Mouse (Mus musculus) mesoderm, embryonic 11.5 days (tissue): ENCODE measurements at regions not wholly inside any gene's neighbourhood (a gene's known extent, or its start where the extent isn't known, plus 50 kb on each side); places are given as distances from the start of the nearest gene placed in this dataset.

Experiments
- DNase-seq: peaks from one replicate; pipeline ENCODE4 v3.0.0-alpha.2; 2012; ENCODE audit warnings: low read depth, low spot score

DNA sequence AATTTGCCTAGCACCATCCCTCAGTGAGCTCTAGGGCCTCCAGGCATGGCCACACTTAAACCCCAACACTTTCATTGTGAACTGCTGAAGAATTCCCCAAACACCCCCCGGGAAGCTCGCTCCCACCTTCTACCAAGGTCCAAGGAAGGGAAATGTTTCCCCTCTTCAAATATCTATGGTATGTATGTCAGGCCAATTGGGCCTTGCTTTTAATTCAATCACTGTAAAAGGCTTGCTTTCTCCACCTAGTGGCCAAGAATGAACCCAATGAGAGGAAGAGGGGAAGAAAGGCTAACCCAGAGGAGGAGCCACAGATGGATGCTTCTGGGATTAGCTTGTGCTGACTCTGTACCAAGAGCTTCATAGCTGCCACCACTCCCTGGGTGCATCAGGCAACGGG lies 336.3 kb upstream of the Tgfbr2 start:
- peak; percentile 26 for DNase-seq

DNA sequence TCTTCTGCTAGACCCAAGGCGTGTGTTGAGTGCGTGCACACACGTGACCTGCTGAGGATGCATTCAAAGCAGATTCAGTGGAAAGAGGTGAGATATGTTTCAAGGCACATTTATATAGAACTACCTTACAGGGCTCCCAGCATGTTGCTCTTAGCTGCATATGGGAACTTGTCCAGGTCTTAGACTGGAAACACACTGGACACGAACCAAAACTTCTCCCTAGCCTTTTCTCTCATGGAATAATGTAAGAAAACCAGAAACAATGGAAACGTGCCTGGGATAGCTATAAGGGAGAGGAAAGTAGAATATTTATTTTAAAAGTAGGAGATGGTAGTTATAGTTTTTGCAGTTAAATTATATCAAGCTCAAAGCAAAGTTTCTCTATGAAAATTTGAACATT lies 332.6 kb upstream of the Tgfbr2 start:
- no peak for DNase-seq

DNA sequence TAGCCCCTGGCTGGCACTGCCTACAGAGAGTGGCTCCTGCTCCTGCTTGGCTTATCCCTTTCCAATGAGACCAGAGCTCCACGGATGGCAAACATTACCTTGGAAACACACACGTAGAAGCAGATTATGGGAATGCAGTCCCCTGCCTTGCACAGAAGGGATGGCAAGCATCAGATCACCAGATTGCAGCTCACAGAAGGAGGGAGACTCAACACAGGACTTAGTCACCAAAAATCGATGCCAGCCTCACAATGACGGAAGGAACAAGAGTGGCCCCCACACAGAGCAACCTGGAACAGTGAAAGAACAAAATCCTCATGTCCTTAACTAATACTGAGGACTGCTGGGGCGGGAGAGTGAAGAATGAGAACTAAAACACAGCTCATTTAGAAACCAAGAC lies 327.7 kb upstream of the Tgfbr2 start:
- DNase-seq = no peak

DNA sequence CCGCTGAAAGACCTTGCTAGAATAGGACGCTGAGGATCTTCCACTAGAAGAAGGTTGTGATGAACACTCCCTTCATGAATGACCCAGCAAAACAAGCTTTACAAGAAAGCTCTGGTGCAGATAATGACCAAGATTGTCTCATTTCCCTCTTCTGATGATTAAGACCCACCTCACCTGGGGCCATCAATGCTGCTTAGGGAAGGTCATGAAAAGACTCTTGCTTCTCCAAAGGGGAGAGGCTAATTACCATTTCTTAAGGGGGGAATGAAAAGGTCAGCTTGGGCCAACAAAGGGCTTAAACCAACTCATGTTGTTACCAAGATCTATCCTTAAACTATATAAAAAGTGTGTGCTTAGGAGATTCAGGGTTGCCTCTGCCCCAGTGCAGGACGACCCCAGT lies 325.8 kb upstream of the Tgfbr2 start:
- DNase-seq = no peak

DNA sequence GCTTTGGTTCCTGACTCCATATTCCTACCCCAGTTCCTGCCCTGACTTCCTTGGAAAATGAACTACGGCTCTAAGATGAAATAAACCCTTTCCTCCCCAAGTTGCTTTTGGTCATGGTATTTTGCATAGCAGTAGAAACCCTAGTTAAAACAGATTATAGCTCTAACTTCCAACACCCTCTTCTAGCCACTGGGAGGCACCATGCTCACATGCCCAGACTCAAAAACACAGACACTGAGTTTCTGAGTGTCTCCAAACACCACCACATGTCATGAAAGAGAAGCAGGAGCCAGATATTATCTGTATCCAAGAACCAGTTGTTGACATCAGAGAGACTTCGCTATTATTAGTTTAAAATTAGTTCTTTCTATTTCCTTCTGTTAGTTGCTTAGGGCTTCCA lies 316.1 kb upstream of the Tgfbr2 start:
- DNase-seq = no peak

DNA sequence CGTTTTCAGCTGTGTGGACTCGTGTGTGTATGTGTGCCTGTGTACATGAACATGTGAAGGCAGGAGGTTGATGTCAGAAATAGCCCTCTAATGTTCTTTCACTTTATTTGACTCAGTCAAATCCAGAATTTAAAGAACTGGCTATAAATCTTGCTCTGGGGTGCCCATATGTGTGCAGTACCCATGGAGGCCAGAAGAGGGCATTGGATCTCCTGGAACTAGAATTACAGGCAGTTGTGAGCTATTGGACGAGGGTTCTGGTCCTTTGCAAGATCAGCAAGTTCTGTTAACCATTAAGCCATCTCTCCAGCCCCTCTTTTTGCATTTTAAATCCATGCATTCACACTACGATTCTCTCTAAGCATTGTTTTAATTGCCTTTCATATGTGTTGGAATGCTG lies 314.6 kb upstream of the Tgfbr2 start:
- peak; percentile 12 for DNase-seq

DNA sequence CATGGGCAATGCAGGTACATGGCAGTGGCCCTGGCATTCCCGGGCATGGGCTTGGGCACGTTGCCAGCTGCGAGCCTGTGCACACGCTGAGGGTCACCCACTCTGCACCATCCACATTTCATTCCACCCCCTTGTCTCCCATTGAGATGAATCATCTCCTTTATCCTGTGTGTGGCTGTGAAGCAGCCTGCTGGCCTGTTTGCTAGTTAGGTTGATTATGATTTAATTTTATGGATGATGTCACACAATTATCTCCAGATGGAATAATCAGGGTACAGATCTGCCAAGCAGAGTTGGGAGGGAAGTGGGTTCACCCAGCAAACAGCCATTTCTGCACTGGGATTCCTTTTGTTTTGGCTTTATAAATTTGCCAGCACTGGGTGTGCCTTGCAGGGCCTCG lies 314.1 kb upstream of the Tgfbr2 start:
- DNase-seq = no peak

DNA sequence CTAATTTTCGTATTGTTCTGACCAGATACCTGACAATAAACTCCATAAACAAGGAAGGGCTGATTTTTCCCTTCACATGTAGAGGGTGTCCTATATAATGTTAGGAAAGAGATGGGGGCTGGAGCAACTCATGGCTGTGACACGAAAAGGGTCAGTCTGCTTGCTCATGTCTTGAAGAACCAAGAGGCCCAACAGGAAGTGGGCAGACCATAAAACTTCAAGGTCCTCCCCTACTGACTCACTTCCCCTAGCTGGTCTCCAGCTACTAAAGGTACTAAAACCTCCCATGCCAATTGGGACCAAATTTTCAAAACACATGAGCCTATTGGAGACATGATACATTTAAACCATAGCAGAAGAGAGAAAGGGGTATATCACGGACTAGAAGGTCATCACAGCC lies 302.1 kb upstream of the Tgfbr2 start:
- DNase-seq = no peak

DNA sequence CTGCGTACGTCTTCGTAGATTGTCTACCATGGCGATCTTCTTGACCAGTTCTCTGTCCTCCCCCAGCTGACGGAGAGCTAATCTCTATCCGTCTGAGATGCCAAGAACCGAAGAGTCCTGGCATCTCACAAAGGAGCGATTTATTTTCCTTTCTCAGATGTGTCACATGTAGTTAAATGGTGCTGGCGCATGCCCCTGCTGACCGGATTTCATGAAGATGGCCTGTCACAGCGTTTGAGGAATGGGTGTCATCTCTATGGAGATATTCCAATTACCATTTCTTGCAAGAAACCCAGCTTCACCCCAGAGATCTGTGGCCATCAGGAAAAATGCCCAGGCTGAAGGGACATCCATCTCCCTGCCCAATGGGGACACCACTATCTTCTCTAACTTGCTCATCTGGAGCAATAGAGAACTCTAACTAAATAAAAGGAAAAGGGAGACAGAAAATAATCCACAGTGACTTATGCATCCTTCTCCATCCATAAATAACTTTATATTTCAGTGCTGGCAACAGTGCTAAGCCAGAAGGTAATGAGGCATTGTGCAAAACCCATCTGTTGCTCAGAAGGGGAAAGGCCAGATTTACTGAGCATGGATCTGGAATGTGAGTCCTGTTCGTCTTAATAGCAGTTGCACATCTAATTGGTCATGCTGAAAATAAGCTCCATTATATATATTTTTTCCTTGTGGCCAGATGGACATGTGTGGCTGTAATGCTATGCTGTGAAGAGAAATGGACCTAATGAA lies 300.2 kb upstream of the Tgfbr2 start:
- DNase-seq = no peak

DNA sequence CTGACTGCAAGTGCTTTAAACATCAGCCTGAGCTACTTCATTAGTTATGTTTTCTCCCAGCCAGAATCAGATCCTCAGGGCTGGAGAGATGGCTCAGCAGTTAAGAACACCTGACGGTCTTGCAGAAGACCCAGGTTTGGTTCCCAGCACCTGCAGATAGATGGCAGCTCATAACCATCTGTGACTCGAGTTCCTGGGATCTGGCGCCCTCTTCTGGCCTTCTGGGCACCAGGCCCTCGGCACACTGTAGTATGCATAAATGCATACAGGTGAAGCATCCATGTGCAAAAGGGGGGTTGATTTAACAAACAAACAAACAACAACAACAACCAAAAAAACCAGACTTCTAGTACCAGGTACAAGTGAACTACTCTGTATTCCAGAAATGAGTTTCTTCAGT lies 297.7 kb upstream of the Tgfbr2 start:
- no peak for DNase-seq

DNA sequence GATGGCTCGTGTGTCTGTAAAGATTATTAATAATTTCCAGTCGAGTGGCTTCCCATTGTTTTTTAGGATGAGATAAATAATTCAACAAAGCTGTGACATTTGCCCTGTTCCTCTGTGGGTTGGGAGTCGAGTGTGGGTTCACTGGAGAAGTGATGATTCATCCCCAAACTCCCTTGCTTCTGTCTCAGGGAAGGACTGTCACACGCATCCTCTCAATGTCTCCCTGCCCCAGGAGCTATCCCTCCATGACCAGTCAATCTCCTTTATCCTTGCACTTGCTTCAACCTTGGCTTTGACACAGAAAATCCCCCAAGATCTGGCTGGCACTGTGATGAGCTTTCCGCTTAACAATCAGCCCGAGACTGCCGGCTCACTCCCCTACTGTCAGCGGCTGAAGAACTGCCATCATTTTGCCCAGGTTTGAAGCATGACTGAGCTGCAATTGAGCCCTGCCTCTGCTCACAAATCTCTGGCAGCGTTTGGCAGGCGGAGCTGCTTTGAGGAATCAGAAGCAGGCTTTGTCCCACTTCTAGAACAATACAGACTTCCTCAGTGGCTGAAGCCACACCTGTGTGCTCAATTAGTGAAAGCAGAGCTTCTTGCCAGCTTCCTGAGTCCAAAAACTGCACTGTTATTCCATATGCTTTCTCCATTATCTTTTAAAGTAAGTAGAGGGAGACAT lies 293.6 kb upstream of the Tgfbr2 start:
- DNase-seq = no peak

DNA sequence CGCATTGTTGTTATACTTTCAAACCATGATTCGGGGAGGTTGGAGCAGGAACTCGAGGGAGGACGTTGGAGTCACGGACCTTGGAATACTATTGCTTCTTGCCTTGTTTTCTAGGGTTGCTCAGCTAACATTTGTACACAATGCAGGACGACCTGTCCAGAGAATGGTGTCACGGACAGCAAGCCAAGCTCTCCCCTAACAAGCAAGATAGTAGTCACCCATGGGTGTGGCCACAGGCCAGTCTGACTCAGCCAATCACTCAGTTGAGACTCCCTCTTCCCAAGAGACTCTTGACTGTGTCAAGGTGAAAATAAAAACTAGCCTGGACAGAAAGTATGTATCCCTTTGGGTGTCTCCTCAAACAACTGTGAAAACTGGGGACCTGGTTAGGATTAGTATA lies 291.2 kb upstream of the Tgfbr2 start:
- no peak for DNase-seq

DNA sequence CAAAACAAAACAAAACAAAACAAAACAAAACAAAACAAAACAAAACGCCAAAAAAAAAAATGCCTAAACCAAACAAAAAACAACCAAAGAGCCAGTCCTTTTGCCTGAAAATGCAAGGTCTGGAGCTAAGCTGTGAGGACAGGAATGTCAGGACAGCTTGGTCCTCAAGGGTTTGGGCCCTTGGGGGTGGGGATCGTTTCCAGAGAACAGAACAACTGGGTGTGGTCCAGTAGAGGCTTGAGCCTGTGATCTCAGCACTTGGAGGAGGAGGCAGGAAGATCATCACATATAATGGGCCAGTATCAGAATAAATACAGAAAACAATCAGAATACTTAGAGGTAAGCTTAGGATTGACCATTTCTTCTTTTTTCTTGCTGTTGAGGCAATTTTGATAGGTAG lies 289.5 kb upstream of the Tgfbr2 start:
- DNase-seq = no peak

DNA sequence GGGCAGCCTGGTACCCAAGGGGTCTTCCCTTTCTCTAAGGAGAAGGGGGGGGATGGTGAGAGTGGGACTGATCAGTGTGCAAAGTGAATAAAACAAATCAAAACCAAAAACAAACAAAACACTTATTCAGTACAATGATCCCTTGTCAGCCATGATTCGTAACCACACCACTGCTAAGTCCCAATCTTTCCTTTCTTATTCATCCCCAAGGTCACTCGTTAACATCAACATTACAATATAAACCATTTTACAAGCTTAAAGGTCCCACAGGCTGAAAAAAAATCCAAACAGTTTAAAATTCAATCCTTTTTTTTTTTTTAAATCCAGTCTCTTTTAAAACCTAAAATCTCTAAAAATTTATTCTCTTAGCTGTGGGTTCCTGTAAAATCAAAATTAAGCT lies 287.1 kb upstream of the Tgfbr2 start:
- DNase-seq = no peak

DNA sequence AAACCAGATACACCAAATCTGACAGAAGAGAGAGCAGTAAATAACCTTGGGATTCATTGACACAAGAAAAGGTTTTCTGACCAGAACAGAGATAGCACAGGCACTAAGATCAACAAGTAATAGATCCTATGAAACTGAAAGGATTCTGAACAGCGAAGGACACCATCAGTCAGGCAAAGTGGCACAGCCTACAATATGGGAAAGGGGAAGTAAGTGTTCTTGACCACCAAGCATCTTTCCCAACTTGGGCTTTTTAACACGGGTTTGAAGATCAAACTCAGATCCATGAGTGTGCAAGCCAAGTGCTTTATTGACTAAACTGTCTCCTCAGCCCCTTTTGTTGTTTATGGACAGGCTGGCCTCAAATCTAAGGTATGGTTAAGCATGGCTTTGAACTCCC lies 284.9 kb upstream of the Tgfbr2 start:
- no peak for DNase-seq

DNA sequence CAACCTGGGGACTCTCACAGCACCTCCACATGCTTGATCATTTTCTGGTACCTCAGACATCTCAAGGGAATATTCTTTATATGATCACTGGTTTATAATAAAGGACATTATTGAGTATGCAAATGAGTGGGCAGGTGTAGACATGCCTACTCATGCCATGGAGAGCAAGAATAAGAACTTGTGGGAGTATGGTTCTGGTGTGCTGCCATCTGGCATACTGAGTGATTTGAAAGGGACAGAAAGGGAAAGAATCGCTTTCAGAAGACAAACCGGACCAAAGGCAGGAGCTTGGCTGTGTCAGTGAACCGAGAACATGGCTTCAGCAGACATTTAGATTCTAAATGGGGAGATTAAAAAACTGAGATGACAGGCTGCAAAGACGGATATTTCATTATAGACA lies 276.9 kb upstream of the Tgfbr2 start:
- no peak for DNase-seq

DNA sequence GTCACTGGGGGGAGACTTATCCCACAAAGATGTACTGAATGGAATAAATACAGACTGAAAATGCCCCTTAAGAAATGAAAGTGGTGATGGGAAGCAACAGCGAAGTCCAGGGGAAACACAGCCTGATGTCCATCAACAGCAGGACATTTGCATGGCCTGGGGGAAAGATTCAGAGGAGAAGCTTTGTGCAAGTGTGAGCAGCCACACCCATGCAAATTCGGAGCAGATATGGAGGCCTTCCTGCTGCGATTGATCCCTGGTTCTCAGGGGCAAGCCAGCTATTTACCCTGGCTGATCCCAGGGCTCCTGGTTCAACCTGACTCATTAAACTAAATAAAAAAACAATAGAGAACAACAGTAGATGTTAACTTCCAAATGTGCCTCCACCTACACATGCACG lies 275.7 kb upstream of the Tgfbr2 start:
- no peak for DNase-seq

DNA sequence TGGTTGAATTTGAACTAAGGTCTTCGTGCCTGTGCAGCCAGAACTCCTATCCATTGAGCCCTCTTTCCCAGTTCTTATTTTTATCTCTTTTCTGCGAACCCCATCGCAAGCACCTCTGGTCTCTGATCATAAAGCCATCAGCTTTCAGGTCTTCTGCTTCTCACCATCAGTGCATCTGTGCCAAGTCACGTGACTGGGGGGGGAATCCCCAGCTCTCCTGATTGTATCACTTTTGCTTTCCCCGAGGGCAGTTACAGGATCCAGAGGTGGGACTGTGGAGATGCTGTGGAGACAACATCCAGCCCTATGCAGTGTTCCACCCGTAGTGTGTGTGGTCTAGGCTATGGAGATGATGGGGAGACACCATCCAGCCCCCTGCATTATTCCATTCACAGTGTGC lies 272.6 kb upstream of the Tgfbr2 start:
- DNase-seq = no peak

DNA sequence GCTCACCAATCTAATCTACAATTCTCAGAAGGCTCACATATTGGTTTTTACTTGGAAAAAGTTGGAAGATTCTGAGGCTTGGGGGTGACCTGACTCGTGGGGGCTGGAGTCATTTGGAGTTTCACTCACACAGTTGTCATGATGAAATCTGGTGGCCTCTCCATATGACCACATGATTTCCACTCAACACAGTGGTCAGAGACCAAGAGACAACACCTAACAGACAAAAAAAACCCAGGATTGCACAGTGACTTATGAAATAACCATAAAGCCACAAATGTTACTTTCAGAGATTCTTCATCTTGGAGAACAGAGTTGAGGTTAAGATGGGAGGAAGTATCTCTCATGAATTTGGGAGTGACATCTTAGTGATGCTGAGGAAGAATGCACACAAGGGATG lies 263.4 kb upstream of the Tgfbr2 start:
- no peak for DNase-seq

DNA sequence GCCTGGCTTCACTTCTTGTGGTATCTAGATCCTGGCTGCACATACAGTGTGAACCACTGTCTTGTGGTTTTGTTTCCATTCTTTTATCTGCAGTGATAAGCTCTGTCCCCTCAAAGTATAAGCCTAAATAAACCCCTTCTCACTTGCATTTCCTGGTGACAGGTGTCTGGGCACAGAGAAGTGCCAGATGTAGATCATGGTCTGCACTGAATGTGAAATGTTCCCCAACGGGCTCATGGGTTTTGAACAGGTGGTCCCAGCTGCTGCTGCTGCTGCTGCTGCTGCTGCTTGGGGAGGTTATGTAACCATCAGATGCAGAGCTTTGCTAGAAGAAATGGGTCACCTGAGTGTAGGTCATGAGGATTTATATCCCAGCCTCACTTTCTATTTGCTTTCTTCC lies 259.3 kb upstream of the Tgfbr2 start:
- no peak for DNase-seq

DNA sequence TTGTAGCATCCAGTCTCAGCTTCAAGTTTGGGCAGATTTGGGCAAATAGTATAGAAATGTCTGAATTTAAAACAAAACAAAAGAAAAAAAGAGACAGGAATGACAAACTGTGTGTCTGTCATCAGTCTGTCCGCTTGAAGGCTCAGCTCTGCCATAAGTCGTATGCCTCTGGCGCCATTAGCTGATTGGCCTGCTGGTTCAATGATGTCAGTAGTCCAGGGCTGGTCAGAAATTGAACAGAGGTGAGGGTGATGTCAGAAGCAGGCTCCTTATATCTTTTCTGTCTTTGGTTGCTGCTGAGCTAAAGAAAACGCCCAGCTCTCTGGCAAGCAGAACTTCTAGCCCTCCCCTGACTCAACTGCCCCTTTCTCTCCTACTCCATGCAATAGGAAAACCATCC lies 253.9 kb upstream of the Tgfbr2 start:
- DNase-seq = no peak

DNA sequence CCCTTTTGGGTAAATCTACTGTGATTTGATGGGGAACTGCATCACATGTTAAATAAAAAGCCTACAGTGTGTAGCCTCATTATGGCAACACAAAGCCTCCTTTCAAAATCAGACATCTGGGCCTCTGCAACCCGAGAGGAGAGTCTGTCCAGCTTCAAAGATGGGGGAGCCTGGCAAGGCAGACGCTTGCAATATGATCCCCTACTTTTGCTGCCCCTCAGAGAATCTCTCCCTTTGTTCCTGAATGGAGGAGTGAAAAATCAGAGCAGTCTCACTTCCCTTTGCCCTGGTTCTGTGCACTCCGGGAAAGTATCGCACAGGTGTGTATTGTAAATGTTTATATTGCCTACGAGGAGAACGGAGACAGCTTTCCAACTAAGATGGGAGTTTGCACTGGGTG lies 253.3 kb upstream of the Tgfbr2 start:
- DNase-seq = peak; percentile 52

DNA sequence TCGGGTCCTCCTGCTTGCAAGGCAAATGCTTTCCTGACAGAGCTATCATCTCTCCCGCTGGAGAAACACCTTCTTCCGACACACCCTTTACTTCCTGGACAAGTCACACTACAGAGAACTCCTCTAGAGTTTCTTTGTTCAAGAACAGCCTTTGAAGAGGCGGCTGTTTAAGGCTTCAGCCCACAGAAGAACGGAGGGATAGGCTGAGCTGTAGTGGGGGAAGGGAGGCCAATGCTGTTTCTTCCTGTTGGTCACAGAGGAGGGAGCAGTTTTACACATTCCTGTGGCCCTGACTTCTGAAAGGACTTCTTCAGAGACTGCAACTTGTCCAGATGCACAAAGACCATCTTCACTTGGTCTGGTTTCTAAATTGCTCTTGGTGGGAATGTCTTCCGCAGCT lies 252.1 kb upstream of the Tgfbr2 start:
- DNase-seq = no peak
